Mouse (Mus musculus) layer of hippocampus, postnatal 10 days (tissue): Measurements from ENCODE around the gene Fam111a. TPM values are rescaled to one million over a fixed set of nuclear protein-coding genes. Genes with fewer than 3 reads are reported as not detected.
A peak's percentile ranks its signal among the peaks of the same experiment; 100 is the strongest.
"Not testable (repeated sequence)": the region's sequence is repeated elsewhere in the genome, so short reads cannot be mapped to it uniquely, and the experiment has no call there.

Source experiments
- DNase-seq, 2 experiments: peaks; one replicate each; pipeline ENCODE4 v3.0.0; 2021; ENCODE audit warnings: low spot score in 2 of 2
- long read RNA-seq: library from polyadenylated mRNA; stranded (forward); transcript quantifications from one replicate; pipeline ENCODE4 v2.0.0, GENCODE M21; 2023
- total RNA-seq, 2 experiments: library from RNA; stranded (reverse); gene quantifications; 2 replicates each; pipeline ENCODE4 v1.2.3; 2021

The Fam111a gene
- total RNA-seq: 1 to 10 TPM; 3.9 to 4.1 TPM
- long read RNA-seq, partial matches to known transcripts: 1 of 4 reads
- long read RNA-seq, other reads (novel, unspliced or antisense): 1 of 4 reads

DNA sequence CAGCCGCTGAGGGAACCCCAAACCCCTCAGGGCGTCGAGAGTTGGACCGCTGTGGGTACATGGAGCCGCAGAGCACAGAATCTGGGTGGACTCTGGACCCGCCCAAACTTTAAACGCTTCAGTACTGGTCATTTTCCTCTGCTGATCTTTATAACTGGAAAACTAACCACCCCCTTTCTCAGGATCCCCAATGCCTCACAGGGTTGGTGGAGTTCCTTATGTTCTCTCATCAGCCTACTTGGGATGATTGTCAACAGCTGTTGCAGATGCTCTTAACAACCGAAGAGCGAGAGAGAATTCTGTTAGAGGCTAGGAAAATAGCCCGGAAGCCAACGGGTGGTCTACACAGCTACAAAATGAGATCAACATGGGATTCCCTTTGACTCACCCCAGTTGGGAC, at the start of gene Fam111a:
Gene Fam111a, plus strand, starts transcription at position 301 of the 400 bp plus-strand sequence.
- DNase-seq: not testable (repeated sequence)

- DNase-seq: no peak
These were observed 49.3 kb upstream of the Fam111a start for GRCm38 (mm10) chr19:12496241-12496640.

- no peak for DNase-seq
These were observed 47.6 kb upstream of the Fam111a start for GRCm38 (mm10) chr19:12497909-12498308.

DNA sequence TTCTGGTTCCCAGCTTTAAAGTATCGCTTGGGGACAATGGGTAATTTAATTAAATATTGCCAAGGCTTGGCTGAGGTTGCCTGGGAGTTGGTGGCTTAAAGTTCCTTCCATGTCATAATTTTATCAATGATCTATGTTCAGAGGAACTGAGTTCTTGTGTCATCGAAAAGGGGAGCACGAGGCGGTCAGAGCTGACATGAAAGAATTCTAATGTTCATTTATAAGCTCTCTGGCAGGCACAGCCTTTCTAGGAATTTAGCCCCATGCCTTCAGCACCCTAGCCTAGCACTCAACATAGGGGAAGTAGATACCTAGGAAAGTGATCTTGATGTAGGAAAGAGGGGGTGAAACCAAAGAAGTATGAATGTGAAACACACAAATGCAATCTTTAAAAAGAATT, 47.2 kb upstream of the Fam111a start:
- DNase-seq: no peak

- DNase-seq: no peak
These were observed 46.6 kb upstream of the Fam111a start for GRCm38 (mm10) chr19:12498941-12499340.

DNA sequence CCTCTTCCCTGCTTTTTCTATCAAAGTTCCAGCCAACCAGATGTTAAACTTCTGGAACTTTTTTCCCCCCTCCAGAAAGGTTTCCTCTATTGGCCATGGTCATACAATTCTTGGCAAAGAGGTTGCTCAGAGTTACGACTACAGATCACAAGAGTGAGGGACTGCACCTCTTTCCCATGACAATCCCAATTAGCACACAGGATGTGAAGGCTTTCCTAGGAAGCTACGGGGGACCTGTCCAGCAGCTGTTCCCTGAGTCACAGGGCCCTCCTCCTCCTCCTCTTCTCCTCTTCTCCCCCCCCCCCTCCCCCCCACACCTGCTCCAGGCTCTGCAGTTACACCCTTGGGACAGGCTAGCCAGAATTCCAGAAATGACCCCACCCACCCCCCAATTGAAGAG, 46.1 kb upstream of the Fam111a start:
- no peak for DNase-seq

GRCm38 (mm10) chr19:12500124-12500523, 45.4 kb upstream of the Fam111a start:
- peak in 1 of 2 experiments; percentile 63 for DNase-seq

- DNase-seq: peak in 1 of 2 experiments; percentile 49
These were observed 44.6 kb upstream of the Fam111a start for GRCm38 (mm10) chr19:12500881-12501311.

- DNase-seq: peak; percentile 96
These were observed 43.9 kb upstream of the Fam111a start, which contains the start of gene Dtx4 for GRCm38 (mm10) chr19:12501370-12502347. Gene Dtx4, minus strand, starts transcription at chr19:12501454.

GRCm38 (mm10) chr19:12502756-12503155, 42.8 kb upstream of the Fam111a start:
- DNase-seq: no peak

- no peak for DNase-seq
These were observed 30.9 kb upstream of the Fam111a start for GRCm38 (mm10) chr19:12514621-12515020.

DNA sequence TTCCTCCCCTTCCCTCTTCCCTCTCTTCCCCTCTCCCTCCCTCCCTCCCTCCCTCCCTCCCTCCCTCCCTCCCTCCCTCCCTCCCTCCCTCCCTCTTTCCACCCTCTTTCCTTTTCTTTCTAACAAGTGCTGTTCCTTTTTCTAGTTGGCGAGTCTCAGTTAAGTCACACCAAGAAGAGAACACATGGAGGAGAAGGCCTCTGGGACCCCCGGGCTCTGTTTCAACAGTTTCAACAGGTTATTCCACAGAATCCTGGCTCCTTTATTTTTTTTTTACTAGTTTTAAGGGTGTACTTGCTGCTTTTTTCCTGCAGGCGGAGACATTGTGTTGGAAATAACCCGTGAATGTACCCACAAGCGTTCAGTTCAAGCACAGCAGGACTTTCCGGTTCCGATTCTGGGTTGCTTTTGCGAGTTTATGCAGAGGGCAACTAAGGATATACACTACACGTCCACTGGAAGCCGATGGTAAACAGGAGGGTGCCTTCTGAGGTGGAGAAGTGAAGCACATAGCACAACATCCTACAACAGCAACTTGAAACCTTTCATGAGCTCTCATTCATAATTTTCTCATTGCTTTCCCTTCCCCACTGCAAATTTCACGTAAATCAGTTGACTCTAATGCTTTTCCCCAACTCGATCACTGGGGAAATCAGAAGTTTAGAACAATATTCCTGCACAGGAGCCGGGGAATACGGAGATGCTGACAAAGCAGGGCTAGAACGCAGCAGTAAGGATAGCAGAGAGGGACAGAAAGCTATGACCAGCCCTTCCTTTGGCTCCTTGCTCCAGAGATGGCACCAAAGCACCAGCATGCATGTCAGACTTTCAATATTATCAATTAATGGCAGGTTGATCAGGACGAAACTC, 27.6 kb upstream of the Fam111a start:
- DNase-seq: peak; percentile 55 to 74

DNA sequence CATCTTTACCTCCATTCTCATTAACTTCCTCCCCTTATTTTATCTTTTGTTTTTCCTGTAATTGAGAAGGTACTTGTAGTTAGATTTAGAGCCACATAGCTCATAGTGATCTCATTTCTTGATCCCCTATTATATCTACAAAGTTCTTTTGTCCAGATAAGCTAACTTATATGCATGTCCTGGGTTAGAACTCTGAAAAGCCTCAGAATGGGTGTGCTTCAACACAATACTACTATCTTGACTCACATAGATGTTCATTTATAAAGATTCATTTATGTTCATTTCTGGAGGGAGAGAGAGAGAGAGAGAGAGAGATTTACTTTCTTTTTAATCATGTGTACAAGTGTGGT, 27.0 kb upstream of the Fam111a start:
- DNase-seq: no peak

- no peak for DNase-seq
These were observed 22.2 kb upstream of the Fam111a start for GRCm38 (mm10) chr19:12523377-12523776.

DNA sequence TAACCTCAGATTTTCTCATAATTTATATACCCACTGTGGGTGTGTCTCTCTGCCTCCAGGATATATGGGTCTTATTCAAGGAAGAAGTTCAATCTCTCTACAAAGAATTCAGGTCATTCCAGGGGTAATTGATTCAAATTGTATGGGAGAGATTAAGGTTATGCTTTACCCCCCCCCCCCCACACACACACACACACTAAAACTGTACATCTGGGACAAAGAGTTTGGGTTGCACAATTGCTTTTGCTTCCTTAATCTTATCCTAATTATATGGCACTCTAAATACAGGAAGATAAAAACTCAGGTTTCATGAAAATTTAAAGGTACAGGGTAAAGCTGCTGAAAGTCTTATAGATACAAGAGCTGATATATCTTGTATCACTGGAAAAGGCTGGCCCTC, 8.4 kb upstream of the Fam111a start:
- DNase-seq: no peak

GRCm38 (mm10) chr19:12539975-12540374, 5.6 kb upstream of the Fam111a start:
- no peak for DNase-seq

DNA sequence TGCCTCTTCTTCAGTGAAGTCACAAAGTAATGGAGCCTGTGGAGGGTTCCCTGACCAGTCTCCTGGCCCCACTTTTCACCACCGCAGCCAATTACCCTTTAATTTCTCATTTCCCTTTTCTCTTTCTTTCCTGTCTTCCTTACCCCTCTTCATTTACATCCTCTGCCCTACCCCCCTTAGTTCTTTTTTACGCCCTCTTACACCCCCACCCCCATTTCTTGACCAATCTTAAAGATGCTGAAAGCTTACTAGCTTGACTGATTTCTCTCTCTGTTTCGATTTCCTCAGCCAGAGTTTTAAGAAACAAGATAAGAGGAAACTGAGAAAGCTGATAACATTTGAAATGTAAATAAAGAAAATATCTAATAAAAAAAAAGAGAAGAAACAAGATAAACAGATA, 4.8 kb upstream of the Fam111a start:
- DNase-seq: no peak

DNA sequence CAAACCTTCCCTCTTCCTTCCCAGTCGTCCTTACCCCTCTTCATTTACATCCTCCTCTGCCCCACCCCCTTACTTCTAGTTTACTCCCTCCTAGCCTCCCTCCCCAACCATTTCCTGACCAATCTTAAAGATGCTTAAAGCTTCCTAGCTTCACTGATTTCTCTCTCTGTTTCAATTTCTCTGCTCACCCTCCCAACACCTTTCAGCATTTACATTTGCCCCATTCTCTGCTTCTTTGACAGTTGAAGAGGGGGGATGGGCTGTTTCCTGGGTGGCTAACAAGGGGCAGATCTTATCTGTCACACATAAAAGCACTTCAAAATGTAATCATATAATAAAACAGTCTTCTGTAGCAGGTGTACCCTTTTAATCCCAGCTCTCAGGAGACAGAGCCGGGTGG, 3.9 kb upstream of the Fam111a start:
- DNase-seq: no peak

GRCm38 (mm10) chr19:12549166-12549565, 3.6 kb downstream of the Fam111a start:
- DNase-seq: peak in 1 of 2 experiments; percentile 17

GRCm38 (mm10) chr19:12550005-12550942, 4.7 kb downstream of the Fam111a start:
- no peak for DNase-seq
